Mouse (Mus musculus): ENCODE results near the gene Iars2.

- TF ChIP-seq CTCF (IDR thresholded peaks at IDR 0.05), result no peak
- no peak for TF ChIP-seq EP300 (IDR thresholded peaks at IDR 0.05)
These were observed 48.2 kb upstream of the Iars2 start for GRCm38 (mm10) chr1:185377429-185377828.
